Mouse (Mus musculus): ENCODE measurements around the gene Gm21739. TPM values are rescaled to one million over a fixed set of nuclear protein-coding genes. Genes with fewer than 3 reads are reported as not detected.
"Not testable (repeated sequence)": the region's sequence is repeated elsewhere in the genome, so short reads cannot be mapped to it uniquely, and the experiment has no call there.

Gene Gm21739
- not detected in 2 replicates for polyA plus RNA-seq (2015; fragmentation: Nextera tagmentation; extraction: Ambion mirVana)

DNA sequence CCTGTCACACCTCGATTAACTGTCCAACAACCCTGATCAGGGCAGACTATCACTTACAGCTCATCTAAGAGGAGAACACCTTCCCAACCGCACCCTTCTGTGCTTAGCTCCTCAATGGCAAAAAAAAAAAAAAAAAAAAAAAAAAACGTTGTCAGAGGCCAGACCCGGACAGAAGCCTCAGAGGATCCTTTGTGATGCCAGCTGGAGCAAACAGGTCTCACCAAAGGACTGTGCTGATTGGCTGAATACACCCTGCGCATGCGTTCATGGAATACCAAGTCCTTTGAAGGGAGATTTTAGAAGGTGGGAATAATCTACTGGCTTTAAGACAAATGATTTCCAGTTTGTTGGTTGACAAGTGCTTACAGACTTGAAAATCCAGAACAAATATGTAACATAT is at the start of gene Gm21739:
Gm21739 (minus strand) TSS at position 101 of the 400 bp plus-strand sequence.
- not testable (repeated sequence) for ATAC-seq (replicated peaks; ENCODE audit: low FRiP score, low read depth); H3K27me3 ChIP-seq (ENCODE audit: insufficient read depth, low read length); H3K4me3 ChIP-seq (replicated peaks; ENCODE audit: low read depth, low read length); H3K4me2 ChIP-seq (ENCODE audit: low read length); DNase-seq (ENCODE audit: low spot score); H3K27ac ChIP-seq; H3K36me3 ChIP-seq (ENCODE audit: insufficient read depth, low read length); H3K4me1 ChIP-seq (replicated peaks; ENCODE audit: insufficient read depth, low read length); H3K9me3 ChIP-seq (replicated peaks; ENCODE audit: low read length); H3K9ac ChIP-seq (ENCODE audit: low read depth, low read length)
- no CpG with 5 or more reads among the region's 6 CpGs for WGBS

Measured in kidney, postnatal 0 days (tissue).